Mouse (Mus musculus) brain, embryonic 14.5 days (tissue): ENCODE measurements at regions not wholly inside any gene's neighbourhood (a gene's known extent, or its start where the extent isn't known, plus 50 kb on each side); places are given as distances from the start of the nearest gene placed in this dataset.

Experiments used
- DNase-seq: peaks from one replicate; pipeline ENCODE4 v3.0.0-alpha.2; 2011; ENCODE audit warnings: low read depth
- CTCF ChIP-seq: fragments of 200-500 bp; IDR thresholded peaks from 2 replicates; pipeline ENCODE4 v1.5.1; 2012; ENCODE audit warnings: inconsistent platforms, mild to moderate bottlenecking, moderate library complexity, borderline replicate concordance; ENCODE audit not compliant: insufficient read depth, insufficient read length; ENCODE audit errors: extremely low read depth
- POLR2A ChIP-seq: fragments of 200-500 bp; IDR thresholded peaks from 2 replicates; pipeline ENCODE4 v1.6.1; 2012; ENCODE audit warnings: mild to moderate bottlenecking, inconsistent platforms, borderline replicate concordance; ENCODE audit not compliant: poor library complexity, insufficient read depth, insufficient read length, severe bottlenecking; ENCODE audit errors: extremely low read depth

DNA sequence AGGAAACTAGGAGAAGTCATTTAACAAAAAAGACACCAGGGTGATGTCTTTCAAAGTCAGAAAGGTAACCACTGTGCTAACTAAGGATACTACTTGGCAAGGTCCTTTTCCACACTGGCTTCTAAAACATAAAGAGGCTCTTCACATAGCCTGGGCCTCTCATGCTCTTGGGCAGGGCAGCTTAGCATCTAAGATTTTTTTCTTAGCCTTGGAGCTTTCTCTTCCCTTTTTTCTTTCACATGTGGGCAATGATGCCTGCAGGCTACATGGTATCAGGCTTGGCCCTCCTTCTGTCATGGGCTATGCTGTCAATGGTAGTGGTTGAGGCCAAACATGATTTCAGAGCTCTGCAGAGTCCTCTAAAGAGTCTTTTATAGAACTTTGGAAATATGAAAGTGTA lies 60.6 kb downstream of the Serpinb6d start:
- no peak for TF ChIP-seq POLR2A
- no peak for TF ChIP-seq CTCF
- no peak for DNase-seq

DNA sequence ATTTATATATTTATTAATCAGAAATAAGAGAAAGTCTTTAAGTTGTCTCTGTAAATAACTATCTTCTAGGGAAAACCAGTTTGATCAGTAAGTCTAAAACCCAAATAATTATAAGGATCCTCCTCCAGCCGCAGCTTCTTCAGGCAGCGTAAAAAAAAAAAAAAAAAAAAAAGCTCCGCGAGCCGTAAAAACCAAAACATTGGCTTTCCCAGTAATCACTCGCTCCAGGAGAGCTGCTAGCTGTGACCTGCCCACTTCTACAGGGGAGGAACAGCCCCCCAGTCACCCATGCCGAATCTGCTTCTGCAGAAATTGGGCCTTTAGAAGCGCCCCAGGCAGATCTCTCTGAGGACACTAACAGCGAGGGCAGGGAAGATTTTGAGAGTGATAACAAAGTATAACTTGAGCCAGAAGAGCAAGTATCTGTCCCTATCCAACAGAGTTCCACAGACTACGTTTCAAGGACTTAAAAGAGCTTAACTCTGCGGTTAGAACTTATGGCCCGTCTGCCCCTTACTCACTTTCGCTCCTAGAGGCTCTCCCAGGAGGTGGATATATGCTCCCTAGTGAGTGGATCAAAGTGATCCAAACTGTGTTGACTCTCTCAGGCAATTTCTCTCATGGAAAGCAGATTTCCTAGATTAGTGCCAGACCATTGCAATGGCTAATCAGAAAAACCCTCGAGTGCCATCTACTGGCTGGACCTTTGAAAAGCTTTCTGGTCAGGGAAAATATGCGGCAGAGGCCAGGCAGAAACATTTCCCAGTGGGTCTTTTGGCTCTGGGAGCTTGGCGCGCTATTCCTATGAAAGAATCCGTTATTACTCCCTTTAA lies 80.7 kb downstream of the Serpinb6e start:
- peak; percentile 17 for DNase-seq
- no peak for TF ChIP-seq POLR2A
- TF ChIP-seq CTCF = peak; percentile 38; the same call in 1 of the 2 replicates

DNA sequence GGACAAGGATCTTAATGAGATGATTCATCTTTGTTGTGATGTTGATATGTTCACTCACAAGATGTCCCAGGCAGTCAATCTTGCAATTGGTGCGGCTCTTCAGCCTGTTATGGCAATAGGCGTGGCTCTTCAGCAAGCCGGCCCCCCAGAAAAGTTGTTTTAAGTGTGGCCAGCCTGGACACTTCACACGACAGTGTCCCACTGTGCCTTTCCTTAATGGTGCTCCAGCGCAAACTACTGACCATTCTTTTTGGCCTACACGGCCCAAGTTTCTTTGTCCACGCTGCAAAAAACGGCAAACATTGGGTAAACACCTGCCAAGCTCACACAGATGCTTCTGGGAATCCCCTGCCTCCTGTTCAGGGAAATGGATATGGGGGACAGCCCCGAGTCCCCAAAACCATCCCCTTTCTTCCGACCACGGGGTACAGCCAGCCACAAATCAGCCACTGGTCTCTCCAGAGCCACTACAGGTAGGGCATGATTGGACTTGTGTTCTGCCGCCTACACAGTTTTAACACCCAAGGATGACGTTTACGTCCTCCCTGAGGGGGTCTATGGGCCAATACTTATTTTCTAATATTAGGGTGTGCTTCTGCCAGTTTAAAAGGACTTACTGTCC lies 79.8 kb downstream of the Serpinb6e start:
- TF ChIP-seq POLR2A (no peak), CTCF (no peak)
- DNase-seq = no peak
